Mouse (Mus musculus): ENCODE measurements around the gene Gm20425. TPM values are rescaled to one million over a fixed set of nuclear protein-coding genes. Genes with fewer than 3 reads are reported as not detected.

Gene Gm20425
- total RNA-seq, 1 experiment: 0.04 TPM

GRCm38 (mm10) chr9:103229037-103229867 is 855 bp downstream of the Gm20425 start:
- no peaks in the 10 kb centered on the region for H3K36me3 ChIP-seq (ENCODE audit: control insufficient read depth, insufficient read depth, low read length, poor library complexity, severe bottlenecking)
- peaks cover 0 to 12% of the 10 kb centered on the region in 2 experiments; a peak in 1 of 4 replicates for H3K4me1 ChIP-seq (ENCODE audit: control insufficient read depth in 2 of 2, insufficient read depth in 2 of 2, low read length in 2 of 2, poor library complexity in 1 of 2)
- H3K4me3 ChIP-seq (ENCODE audit: insufficient read depth in 1 of 2, low read depth in 1 of 2, low read length in 2 of 2, poor library complexity in 1 of 2, severe bottlenecking in 1 of 2): no peak overlapping the region
- DNase-seq (ENCODE audit: low read depth, low spot score): no peak
- H3K9me3 ChIP-seq (ENCODE audit: control insufficient read depth, insufficient read depth, low read depth, low read length): no peaks in the 10 kb centered on the region
- H3K27ac ChIP-seq (ENCODE audit: insufficient read depth, low read depth, low read length, poor library complexity, severe bottlenecking): no peak overlapping the region
- H3K9ac ChIP-seq (ENCODE audit: insufficient read depth, low read depth, low read length, poor library complexity, severe bottlenecking): no peak overlapping the region; the same call in 1 of the 2 replicates
- TF ChIP-seq CHD2 (IDR thresholded peaks at IDR 0.05; ENCODE audit: low read depth, low read length) (no peak), MAFK (IDR thresholded peaks at IDR 0.05; ENCODE audit: insufficient read depth, low read depth, low read length) (no peak)
- in situ Hi-C loops (cut with MboI; ENCODE audit: low sequenced_read_pairs in 2 of 2, unreplicated experiment in 2 of 2): loop anchor here in 1 of 2 experiments (5.0 kb wide), 1 partner anchor 73 kb away; no protein-coding TSS in a partner anchor

GRCm38 (mm10) chr9:103228370-103229003 is 1.6 kb downstream of the Gm20425 start:
- H3K4me1 ChIP-seq (ENCODE audit: control insufficient read depth in 2 of 2, insufficient read depth in 2 of 2, low read length in 2 of 2, poor library complexity in 1 of 2): peaks cover 0 to 12% of the 10 kb centered on the region in 2 experiments; a peak in 1 of 4 replicates
- DNase-seq (ENCODE audit: low read depth, low spot score): no peak
- H3K9me3 ChIP-seq (ENCODE audit: control insufficient read depth, insufficient read depth, low read depth, low read length): no peaks in the 10 kb centered on the region
- in situ Hi-C loops (cut with MboI; ENCODE audit: low sequenced_read_pairs in 2 of 2, unreplicated experiment in 2 of 2): loop anchor here in 1 of 2 experiments (5.0 kb wide), 1 partner anchor 74 kb away; no protein-coding TSS in a partner anchor
- H3K27ac ChIP-seq (ENCODE audit: insufficient read depth, low read depth, low read length, poor library complexity, severe bottlenecking): no peak overlapping the region
- H3K4me3 ChIP-seq (ENCODE audit: insufficient read depth in 1 of 2, low read depth in 1 of 2, low read length in 2 of 2, poor library complexity in 1 of 2, severe bottlenecking in 1 of 2): no peak overlapping the region
- TF ChIP-seq MAFK (IDR thresholded peaks at IDR 0.05; ENCODE audit: insufficient read depth, low read depth, low read length): no peak
- no peak for TF ChIP-seq ZNF384 (IDR thresholded peaks at IDR 0.05; ENCODE audit: low read depth, low read length)
- no peak for TF ChIP-seq HCFC1 (IDR thresholded peaks at IDR 0.05; ENCODE audit: borderline replicate concordance, insufficient read depth, low read length)
- no peak for TF ChIP-seq CHD2 (IDR thresholded peaks at IDR 0.05; ENCODE audit: low read depth, low read length)
- no peak for TF ChIP-seq ZC3H11A (IDR thresholded peaks at IDR 0.05; ENCODE audit: borderline replicate concordance, low read depth, low read length)
- H3K36me3 ChIP-seq (ENCODE audit: control insufficient read depth, insufficient read depth, low read length, poor library complexity, severe bottlenecking): no peaks in the 10 kb centered on the region
- no peak overlapping the region for H3K9ac ChIP-seq (ENCODE audit: insufficient read depth, low read depth, low read length, poor library complexity, severe bottlenecking)

- TF ChIP-seq ZC3H11A (IDR thresholded peaks at IDR 0.05; ENCODE audit: borderline replicate concordance, low read depth, low read length) (no peak), MAFK (IDR thresholded peaks at IDR 0.05; ENCODE audit: insufficient read depth, low read depth, low read length) (no peak), ZNF384 (IDR thresholded peaks at IDR 0.05; ENCODE audit: low read depth, low read length) (no peak), CHD2 (IDR thresholded peaks at IDR 0.05; ENCODE audit: low read depth, low read length) (no peak), HCFC1 (IDR thresholded peaks at IDR 0.05; ENCODE audit: borderline replicate concordance, insufficient read depth, low read length) (no peak)
- H3K4me3 ChIP-seq (ENCODE audit: insufficient read depth in 1 of 2, low read depth in 1 of 2, low read length in 2 of 2, poor library complexity in 1 of 2, severe bottlenecking in 1 of 2): no peak overlapping the region
- no peak for DNase-seq (ENCODE audit: low read depth, low spot score)
Observed at GRCm38 (mm10) chr9:103227760-103228159, 2.3 kb downstream of the Gm20425 start.

GRCm38 (mm10) chr9:103226806-103227205 is 3.3 kb downstream of the Gm20425 start:
- H3K36me3 ChIP-seq (ENCODE audit: control insufficient read depth, insufficient read depth, low read length, poor library complexity, severe bottlenecking): no peaks in the 10 kb centered on the region
- no peaks in the 10 kb centered on the region for H3K9me3 ChIP-seq (ENCODE audit: control insufficient read depth, insufficient read depth, low read depth, low read length)
- DNase-seq (ENCODE audit: low read depth, low spot score): no peak
- TF ChIP-seq CHD2 (IDR thresholded peaks at IDR 0.05; ENCODE audit: low read depth, low read length): no peak
- no peak for TF ChIP-seq ZC3H11A (IDR thresholded peaks at IDR 0.05; ENCODE audit: borderline replicate concordance, low read depth, low read length)
- no peak for TF ChIP-seq ZNF384 (IDR thresholded peaks at IDR 0.05; ENCODE audit: low read depth, low read length)
- TF ChIP-seq HCFC1 (IDR thresholded peaks at IDR 0.05; ENCODE audit: borderline replicate concordance, insufficient read depth, low read length): no peak
- no peak for TF ChIP-seq MAFK (IDR thresholded peaks at IDR 0.05; ENCODE audit: insufficient read depth, low read depth, low read length)
- H3K9ac ChIP-seq (ENCODE audit: insufficient read depth, low read depth, low read length, poor library complexity, severe bottlenecking): no peak overlapping the region
- peaks cover 0 to 12% of the 10 kb centered on the region in 2 experiments; a peak in 1 of 4 replicates for H3K4me1 ChIP-seq (ENCODE audit: control insufficient read depth in 2 of 2, insufficient read depth in 2 of 2, low read length in 2 of 2, poor library complexity in 1 of 2)
- in situ Hi-C loops (cut with MboI; ENCODE audit: low sequenced_read_pairs in 2 of 2, unreplicated experiment in 2 of 2): loop anchor here in 1 of 2 experiments (5.0 kb wide), 1 partner anchor 75 kb away; no protein-coding TSS in a partner anchor
- H3K27ac ChIP-seq (ENCODE audit: insufficient read depth, low read depth, low read length, poor library complexity, severe bottlenecking): no peak overlapping the region
- no peak overlapping the region for H3K4me3 ChIP-seq (ENCODE audit: insufficient read depth in 1 of 2, low read depth in 1 of 2, low read length in 2 of 2, poor library complexity in 1 of 2, severe bottlenecking in 1 of 2)

More at GRCm38 (mm10) chr9:103227760-103228159, 2.3 kb downstream of the Gm20425 start:
- Histone ChIP-seq H3K27ac (ENCODE audit: insufficient read depth, low read depth, low read length, poor library complexity, severe bottlenecking) (no peak overlapping the region), H3K9me3 (ENCODE audit: control insufficient read depth, insufficient read depth, low read depth, low read length) (no peaks in the 10 kb centered on the region), H3K4me1 (ENCODE audit: control insufficient read depth in 2 of 2, insufficient read depth in 2 of 2, low read length in 2 of 2, poor library complexity in 1 of 2) (peaks cover 0 to 12% of the 10 kb centered on the region in 2 experiments; a peak in 1 of 4 replicates), H3K36me3 (ENCODE audit: control insufficient read depth, insufficient read depth, low read length, poor library complexity, severe bottlenecking) (no peaks in the 10 kb centered on the region), H3K9ac (ENCODE audit: insufficient read depth, low read depth, low read length, poor library complexity, severe bottlenecking) (no peak overlapping the region)
- in situ Hi-C loops (cut with MboI; ENCODE audit: low sequenced_read_pairs in 2 of 2, unreplicated experiment in 2 of 2): loop anchor here in 1 of 2 experiments (5.0 kb wide), 1 partner anchor 75 kb away; no protein-coding TSS in a partner anchor

Measured in ES-E14 (cell line).